Mouse (Mus musculus) A20 (cell line): ENCODE data around the gene Unc13c.

Source experiments
- DNase-seq: peaks from one replicate; pipeline ENCODE4 v3.0.0-alpha.2; 2011; ENCODE audit warnings: low read depth, low spot score

Gene Unc13c

DNA sequence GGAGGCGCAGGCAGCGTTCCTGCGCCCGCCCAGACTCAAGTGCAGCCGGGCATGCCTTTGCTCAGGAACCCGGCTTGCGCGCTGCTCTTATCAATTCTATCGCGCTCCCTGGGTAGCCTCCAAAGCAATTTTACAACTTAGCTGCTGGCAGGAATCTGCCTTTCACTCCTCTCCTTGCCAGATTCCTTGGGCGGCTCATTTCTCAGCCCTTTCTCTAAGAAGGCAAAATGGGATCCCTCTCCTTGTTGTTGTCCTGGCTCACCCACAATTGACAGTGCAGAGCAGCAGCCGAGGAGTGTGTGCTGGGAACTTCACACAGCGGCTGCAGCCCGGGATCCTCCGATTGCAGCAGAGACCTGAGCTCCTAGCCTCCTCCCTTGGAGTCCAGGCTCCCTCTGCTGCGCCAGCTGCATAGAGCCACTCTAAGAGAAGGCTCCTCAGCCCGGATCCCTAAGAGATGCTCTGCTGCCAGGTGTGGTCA lies at the start of gene Unc13c:
Gene Unc13c (minus strand): TSS at position 326 of the 481 bp plus-strand sequence.
- no peak for DNase-seq

DNA sequence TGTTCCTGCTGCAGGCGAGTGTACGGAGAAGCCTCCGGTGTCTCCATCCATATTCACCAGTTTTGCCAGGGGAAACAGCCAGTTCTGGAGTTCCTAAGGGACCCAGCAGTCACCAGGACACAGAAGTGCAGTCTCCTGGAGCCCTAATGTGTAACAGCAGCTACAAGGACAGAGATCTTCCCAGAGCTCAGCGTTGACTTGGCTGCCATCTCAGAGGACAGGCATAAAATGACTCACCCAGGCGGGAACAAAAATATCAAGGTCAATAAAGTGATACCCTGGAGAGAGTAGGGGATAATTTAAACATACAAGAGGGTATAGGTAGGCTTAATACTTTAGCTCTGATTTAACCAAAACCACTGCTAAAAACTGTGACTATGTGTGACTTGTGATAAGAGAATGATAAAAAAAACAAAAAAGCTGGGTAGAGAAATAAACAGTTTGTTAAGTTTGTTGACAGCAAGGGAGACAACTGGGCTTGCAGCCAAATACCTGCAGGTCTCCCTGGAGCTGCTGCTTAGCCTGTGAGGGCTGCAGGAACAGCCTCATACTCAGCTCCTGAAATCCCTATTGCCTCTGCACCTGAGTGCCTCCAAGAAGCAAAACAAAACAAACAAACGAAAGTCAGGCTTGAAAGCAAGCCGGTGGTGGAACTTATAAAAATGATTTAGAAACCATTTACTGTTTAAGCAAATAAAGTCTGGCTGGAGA lies 39.4 kb upstream of the Unc13c start:
- no peak for DNase-seq

DNA sequence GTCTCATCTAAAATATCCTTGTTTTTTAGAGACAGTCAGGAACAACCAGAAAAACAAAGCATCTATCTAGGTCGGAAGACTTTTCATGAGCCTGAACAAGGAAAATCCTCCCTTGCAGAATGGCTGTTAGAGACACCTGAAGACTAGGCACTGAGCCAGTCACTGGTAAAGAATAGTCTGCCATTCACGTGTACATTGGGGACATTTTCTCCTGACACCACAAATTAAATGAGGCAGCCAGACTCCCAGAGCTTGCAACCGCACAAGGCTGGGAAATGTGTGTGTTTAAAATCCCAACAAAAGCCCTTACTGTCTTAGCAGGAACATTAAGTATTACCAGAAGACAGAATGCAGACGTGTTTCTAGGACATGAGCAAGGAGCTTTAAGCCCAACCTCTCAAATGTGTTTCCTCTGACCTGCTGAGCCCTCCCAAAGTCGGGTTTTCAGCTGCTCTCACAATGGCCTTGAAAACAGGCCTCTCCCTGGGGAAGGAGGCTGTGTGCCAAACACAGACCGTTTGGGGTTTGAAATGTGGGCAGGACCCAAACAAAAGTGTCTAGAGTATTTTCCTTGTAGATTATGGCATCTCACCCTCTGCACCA lies 33.7 kb upstream of the Unc13c start:
- DNase-seq = no peak

DNA sequence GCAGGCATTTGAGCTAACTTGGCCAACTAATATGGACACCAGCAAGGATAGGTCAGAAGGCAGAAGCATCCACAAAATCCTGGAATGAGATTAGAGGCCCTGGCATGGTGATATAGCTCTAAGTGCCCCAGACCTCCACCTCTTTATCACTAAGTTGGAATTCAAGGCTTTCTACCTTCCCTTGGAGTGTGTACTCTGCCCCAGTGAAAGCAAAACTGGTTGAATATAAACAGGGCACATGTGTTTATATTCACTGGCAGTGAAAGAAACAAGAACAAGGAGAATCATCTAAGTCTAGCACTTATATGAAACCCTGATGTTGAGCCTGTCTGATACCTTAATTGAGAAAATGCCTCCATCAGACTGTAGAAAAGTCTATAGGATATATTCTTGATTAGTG lies 19.3 kb upstream of the Unc13c start:
- no peak for DNase-seq

DNA sequence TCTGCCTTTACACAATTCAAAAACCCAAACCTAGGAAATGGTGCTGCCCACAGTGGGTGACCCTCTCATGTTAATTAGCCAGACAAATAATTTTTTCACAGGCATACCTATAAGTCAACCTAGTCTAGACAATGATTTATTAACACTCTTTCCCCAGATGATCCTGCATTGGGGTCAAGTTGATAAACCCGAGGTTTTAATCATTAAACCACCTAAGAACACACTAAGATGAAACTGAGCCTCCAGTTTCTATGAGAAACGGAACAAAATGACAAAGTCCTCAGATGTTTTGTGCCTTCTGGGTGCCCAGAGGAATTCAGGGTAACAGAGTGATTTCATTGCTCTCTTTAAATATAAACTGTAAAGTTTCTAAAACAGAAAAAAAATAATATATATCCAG lies 18.5 kb upstream of the Unc13c start:
- no peak for DNase-seq

DNA sequence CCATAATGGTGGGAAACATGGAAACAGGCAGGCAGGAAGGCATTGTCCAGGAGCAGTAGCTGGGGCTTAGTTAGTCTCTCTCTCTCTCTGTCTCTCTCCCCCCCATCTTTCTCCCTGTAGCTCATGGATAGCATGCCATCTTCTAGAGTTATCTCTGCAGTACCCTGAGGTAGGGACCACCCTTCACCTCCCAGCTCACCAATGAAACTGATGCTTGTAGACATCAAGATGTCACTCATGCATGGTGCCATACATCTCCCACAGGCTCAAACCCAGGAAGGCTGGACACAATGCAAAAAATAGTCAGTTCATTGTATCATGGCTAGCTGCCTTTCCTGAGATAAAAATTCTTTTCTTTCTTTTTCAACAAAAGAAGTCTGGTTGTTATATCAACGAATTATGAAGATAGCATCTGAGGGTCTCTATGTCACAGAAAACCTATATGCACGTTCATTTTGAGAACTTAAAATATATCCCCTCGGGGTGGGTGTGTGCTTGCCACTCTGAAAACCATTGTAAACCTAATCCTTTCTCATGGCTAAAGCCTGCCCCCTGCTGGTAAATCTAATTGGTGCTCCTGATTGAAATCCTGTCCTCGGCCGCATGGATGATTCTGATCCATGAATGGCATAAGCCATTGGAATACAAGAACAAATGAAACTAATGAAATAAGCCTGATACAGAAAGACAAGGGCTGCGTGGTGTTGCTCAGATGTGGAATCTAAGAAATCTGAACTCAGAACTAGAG lies 14.0 kb upstream of the Unc13c start:
- DNase-seq = no peak

DNA sequence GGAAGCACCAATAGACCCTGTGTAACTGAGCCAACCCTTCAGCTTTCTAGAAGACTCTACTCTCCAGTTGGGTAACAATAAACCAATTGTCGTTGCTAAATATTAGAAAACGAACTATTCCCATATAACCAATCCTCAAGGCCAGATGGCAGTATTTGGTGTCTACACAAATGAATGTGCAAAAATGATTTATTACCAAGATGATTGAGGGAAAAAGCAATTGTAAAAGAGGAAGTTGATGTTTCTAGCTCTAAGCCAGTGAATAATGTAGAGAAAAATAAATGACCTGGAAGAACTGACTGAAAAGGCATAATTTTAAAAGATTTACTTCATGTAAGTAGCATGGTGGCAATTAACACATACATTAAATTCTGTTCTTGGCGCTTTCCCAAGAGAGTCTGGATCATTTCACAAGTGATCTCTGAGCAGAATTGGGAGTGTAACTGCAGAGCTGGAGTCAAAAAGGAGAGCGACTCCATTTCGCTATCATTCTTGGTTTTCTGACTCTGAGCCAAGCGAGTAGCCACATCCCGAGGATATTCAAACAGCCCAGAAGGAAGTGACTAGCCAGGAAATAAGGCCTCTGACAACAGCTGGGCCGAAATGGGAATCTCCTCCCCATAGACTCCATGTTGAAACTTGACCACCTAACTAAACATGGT lies 3.7 kb upstream of the Unc13c start:
- DNase-seq = no peak

DNA sequence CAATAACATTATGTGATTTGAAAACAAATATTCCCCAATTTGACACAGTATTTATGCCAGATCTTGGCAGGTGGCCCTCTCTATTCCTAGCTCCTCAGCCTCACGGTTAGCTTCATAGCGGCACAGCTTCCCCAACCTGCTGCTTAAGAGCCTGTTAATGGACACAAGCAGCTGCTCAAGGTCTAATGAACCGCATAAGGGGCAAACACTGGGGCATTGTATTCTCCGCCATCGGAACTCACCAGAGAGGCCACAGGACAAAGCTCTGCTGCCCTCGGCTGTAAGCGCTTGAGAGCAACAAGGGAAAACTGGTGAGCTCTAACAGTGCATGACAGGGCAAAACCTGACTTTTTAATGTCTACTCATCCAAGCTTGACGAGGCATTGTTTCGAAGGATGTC lies 2.0 kb upstream of the Unc13c start:
- no peak for DNase-seq

DNA sequence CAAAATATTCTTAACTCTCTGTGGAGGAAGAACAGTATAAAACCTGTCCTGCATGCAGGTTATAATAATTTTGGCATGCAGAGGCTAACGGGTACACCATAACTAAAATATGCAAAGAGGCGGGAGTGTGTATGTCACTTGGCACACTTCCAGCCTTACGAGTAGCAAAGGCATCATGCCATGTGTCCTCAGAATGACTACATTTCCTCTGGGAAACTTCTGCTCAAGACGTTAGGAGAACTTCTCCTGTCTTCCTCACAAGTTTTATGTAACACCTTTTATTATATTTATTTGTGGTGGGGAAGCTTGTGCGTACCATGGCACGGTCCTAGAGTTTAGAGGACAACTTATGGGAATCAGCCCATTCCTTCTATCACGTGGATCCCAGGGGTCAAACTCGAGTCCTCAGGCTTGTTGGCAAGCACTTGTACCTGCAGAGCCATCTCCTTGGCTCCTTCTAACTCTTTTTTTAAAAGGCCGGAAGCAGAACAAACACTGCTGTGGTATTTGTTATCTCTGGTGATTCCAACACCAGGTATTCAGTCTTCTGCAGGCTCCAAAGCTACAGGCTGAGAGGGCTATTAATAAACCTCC lies 3.3 kb downstream of the Unc13c start:
- no peak for DNase-seq

DNA sequence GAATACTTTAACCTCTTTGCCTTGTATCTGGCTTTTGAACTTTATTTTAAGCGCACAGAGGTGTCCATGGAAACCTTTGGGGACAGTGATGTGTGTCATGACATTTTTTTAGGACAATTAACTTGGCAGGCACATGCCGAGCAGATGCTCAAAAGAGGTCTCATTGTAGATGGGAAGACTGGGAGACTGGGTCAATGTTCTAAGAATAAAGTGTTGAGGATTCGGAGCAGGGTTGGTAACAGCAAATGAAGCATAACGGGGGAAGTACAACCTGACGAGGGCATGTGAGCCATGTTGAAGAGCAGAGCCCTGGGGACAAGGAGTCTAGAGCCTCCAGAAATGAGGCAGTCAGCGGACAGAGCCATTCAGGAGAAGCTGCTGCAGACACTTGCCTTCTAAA lies 6.3 kb downstream of the Unc13c start:
- no peak for DNase-seq

DNA sequence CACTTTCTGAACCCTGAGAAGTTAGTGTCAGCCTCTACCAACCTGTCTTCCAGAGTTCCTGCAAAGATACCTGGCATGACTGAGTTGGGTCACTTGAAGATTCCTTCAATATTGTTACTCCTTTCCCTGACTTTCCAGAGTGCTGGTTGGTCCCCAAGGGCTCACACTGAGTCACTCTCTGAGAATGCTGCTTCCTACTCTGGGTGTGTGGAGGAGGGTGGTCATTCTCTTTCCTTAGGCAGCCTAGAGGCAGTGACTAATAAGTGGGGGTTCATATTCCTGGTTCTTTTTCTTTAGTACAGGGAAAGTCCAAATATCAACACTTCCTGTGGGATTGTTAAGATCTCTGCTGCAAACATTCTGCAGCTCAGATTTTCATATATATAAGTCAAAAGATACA lies 16.4 kb downstream of the Unc13c start:
- DNase-seq = no peak

DNA sequence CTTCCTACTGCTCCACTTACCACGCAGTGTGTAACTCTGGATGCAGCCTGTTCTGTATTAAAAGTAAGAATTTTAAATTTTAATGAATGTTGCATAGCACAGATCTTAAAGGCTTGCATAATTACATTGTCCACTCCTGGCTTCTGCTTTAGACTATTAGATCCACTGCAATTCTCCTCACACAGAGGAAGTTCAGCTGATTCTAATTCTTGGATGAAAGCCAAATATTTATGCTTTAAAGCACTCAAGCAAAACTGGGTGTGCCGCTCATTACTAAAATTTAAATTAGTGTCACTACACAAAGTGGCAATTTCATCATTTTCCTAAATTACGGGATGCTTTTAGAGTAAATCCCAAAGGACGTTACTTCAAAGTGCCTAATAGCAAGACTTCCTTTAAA lies 17.2 kb downstream of the Unc13c start:
- no peak for DNase-seq

DNA sequence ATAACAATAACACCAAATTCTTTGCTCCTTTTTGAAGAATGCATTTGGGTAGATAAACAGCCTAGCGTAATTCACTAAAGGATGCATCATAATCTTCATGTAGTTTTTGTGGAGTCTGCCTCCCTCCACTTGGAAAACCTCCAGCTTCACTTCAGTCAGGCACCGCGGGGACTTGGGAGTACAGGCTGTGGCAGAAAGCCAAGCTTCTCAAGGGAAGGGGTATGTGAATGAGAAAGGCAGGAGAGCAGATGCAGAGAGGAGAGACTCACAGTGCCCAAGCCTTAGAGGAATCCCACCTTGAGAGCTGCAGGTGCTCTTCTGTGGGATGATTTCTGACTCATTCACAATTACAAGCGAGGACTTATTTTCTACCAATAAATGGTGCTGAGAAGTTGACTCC lies 33.9 kb downstream of the Unc13c start:
- DNase-seq = no peak

DNA sequence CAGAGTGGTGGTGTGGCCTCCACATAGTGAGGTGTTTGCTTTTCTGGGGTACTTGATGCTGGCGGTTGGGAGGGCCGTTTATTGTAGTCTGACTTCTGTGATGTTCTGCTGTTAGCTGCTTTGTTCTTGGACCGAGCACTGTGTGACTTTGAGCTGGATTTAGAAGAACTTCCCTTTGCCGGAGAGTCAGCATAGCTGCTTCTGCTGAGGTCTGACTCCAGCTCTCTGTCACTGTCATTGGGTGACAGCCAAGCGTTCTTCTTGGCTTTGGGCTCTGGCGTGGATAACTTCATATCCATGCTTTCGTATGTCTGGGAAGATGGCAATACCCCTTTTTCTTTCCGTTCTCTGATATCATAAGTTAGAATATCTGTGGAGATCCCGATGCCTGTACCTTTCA lies 36.8 kb downstream of the Unc13c start:
- no peak for DNase-seq

DNA sequence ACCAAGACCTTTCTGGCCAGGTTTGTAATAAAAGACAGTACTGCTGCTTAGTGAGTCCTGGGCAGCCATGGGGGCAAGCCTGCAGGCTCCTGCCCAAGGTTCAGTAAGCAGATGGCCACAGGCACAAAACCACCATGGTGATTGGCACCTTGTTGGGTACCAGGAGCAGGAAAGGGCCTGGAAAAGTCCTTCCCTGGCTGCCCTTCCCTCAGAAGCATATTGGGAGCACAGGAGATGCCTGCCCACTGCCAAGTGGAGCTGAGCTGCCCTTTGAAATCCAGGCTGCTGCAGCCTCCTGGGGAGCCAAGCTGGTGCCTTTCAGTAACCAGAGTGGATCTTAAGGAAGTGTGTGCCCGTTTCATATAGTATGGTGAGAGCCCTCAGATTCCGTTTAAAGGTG lies 41.5 kb downstream of the Unc13c start:
- DNase-seq = no peak

DNA sequence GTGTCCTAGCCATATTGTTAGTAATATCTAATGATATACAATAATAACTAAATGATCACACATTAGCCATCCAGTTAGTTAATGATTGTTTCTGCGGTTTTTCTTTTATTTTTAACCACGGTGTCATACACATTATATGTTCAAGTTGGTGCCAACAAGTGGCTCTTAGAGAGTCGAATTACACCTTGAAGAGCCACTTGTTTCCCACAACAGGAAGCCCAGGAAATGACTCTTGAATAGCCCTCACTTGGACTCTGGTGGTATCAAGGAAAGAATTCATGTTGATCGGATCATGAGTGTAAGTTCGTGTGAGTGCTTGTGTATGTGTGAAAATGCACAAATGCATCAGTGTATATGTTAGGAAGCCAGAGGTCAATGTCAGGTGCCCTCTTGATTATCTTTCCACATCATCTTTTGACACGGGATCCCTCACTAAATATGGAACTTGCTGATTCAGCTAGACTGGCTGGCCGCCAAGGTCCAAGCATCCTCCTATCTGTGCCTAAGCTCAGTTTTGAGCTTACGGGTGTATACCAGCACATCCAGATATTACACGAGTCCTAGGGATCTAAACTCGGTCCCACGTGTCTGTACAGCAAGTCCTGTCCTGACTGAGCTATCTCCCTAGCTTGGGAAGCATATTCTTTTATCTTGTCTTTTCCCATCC lies 46.2 kb downstream of the Unc13c start:
- no peak for DNase-seq

DNA sequence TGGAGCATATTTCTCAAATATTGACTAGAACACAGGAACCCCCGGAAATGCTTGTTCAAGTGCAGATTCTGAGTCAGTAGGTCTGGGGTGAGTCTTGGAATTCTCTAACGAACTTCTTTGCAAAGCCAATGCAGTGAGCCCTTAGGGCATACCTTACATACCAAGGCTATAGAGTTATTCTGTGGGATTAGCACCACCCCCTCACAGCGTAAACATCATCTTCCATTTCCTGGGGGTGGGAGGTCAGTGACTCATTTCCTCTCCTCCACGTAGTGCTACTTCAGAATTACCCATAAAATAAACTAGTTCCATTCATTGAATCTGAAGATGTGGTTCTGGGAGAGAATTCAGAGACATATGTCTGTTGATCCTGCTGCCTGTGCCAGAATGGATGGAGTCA lies 62.8 kb downstream of the Unc13c start:
- DNase-seq = no peak

DNA sequence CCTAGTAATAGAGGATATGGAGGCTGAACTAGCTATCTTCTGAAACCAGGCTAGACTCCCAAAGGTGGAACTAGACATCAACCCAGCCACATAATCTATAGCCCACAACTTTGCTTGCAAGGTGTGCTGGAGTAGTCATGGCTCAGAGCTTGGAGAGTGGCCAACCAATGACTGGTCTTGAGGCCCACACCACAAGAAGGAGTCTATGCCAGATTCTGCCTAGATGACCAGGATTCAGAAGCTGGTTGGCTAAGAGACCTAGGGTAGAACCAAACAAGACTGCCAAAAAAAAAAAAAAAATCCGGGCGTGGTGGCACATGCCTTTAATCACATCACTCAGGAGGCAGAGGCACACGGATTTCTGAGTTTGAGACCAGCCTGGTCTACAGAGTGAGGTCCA lies 70.2 kb downstream of the Unc13c start:
- DNase-seq = no peak

DNA sequence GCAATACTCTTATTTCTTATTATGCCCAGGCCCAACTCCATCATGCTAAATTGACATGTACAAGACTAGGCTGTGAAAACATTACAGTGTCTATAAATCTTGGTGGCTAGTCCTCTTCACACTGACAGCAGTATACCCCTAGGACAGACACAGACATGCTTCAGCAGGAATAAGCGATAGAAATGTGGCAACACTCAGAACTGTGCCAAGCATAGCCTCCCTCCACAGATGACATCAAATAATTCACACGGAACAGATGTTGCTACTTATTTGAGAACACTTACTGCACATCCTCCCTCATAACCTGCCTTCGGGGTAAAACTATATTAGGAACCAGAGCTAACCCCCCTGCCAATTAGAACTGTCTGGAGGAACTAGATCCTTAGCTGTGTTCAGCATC lies 72.6 kb downstream of the Unc13c start:
- no peak for DNase-seq

DNA sequence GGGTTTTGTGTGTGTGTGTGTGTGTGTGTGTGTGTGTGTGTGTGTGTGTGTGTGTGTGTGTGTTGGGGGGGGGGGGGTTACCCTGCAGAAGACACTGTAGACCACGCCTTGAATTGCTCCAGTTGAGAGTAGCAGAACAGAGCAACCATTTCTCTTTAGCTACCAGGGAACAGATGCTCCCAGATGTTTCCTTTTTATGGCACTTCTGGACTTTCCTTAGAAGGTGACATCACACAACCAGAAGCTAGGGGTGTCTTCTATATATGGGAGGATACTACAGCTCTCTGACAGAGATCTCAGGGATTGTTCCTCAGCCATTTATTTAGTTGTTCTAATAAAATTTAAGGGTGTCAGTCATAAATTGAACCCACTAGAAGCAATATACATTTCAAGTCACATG lies 85.2 kb downstream of the Unc13c start:
- DNase-seq = no peak

DNA sequence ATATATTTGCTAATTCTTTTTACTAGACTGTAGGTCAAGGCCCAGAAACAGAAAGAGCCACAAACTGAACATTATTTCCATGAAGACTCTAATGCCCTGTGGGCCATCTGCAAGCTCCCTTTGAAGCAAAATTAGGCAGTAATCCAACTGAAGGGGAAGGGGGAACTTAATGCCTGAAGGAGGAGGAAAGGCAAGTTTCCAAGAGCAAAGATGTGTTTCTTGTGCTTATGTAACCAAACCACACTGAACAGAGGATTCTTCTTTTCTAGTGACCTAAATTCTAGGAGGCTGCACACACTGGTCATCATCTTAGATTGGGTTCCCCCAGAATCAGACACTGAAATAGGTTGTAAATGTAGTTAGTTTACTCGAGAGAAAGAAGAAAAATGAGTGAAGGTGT lies 85.6 kb downstream of the Unc13c start:
- no peak for DNase-seq
